Mouse (Mus musculus): Measurements from ENCODE around the gene Alox5ap. TPM values are rescaled to one million over a fixed set of nuclear protein-coding genes. Genes with fewer than 3 reads are reported as not detected.
A peak's percentile ranks its signal among the peaks of the same experiment; 100 is the strongest.

Gene Alox5ap
- polyA plus RNA-seq, 1 experiment from 2014 or later, result 9.3 TPM

GRCm38 (mm10) chr5:149298234-149298633 lies 33.7 kb downstream of the Alox5ap start:
- TF ChIP-seq CTCF (IDR thresholded peaks at IDR 0.05; ENCODE audit: low read depth), result no peak
- Histone ChIP-seq H3K9ac (no peak overlapping the region), H3K4me2 (no peak overlapping the region), H3K4me3 (ENCODE audit: low read depth, low read length) (no peak overlapping the region), H3K9me3 (ENCODE audit: low read depth, low read length) (no peaks in the 10 kb centered on the region), H3K27me3 (ENCODE audit: insufficient read depth, low read length) (no peaks in the 10 kb centered on the region), H3K4me1 (ENCODE audit: insufficient read depth) (no peaks in the 10 kb centered on the region), H3K27ac (ENCODE audit: low read depth) (no peak overlapping the region), H3K36me3 (ENCODE audit: insufficient read depth) (no peaks in the 10 kb centered on the region)
- ATAC-seq (ENCODE audit: insufficient read depth) (no peak), DNase-seq (no peak)
- 64% methylated on average over 4 of the region's 4 CpGs for whole genome bisulfite sequencing

- DNase-seq (peak; percentile 47), ATAC-seq (ENCODE audit: insufficient read depth) (no peak)
- Histone ChIP-seq H3K27me3 (ENCODE audit: insufficient read depth, low read length) (no peaks in the 10 kb centered on the region), H3K4me2 (peak overlapping the region; percentile 40), H3K4me1 (ENCODE audit: insufficient read depth) (0 out of 2 replicates have a peak, but pooled peaks cover 3% of the 10 kb centered on the region), H3K9me3 (ENCODE audit: low read depth, low read length) (no peaks in the 10 kb centered on the region), H3K9ac (no peak overlapping the region), H3K36me3 (ENCODE audit: insufficient read depth) (no peaks in the 10 kb centered on the region), H3K4me3 (ENCODE audit: low read depth, low read length) (no peak overlapping the region), H3K27ac (ENCODE audit: low read depth) (peak overlapping the region; percentile 13; the same call in 1 of the 2 replicates)
- TF ChIP-seq CTCF (IDR thresholded peaks at IDR 0.05; ENCODE audit: low read depth), result no peak
- 32% methylated on average over 23 of the region's 23 CpGs for WGBS
Observed at GRCm38 (mm10) chr5:149312884-149313652, 48.5 kb downstream of the Alox5ap start.

GRCm38 (mm10) chr5:149314514-149315081 lies 50.0 kb downstream of the Alox5ap start:
- ATAC-seq (ENCODE audit: insufficient read depth), result 0 out of 2 replicates have a peak, but pooled peaks have one; percentile 28

GRCm38 (mm10) chr5:149316926-149317325 lies 52.4 kb downstream of the Alox5ap start:
- Histone ChIP-seq H3K27ac (ENCODE audit: low read depth) (no peak overlapping the region), H3K27me3 (ENCODE audit: insufficient read depth, low read length) (no peaks in the 10 kb centered on the region), H3K4me2 (no peak overlapping the region), H3K9ac (no peak overlapping the region), H3K4me1 (ENCODE audit: insufficient read depth) (peaks cover 14% of the 10 kb centered on the region), H3K9me3 (ENCODE audit: low read depth, low read length) (no peaks in the 10 kb centered on the region), H3K4me3 (ENCODE audit: low read depth, low read length) (no peak overlapping the region), H3K36me3 (ENCODE audit: insufficient read depth) (no peaks in the 10 kb centered on the region)
- DNase-seq (peak; percentile 48), ATAC-seq (ENCODE audit: insufficient read depth) (no peak)
- 25% methylated on average over 4 of the region's 4 CpGs for WGBS
- no peak for TF ChIP-seq CTCF (IDR thresholded peaks at IDR 0.05; ENCODE audit: low read depth)

More at GRCm38 (mm10) chr5:149314514-149315081, 50.0 kb downstream of the Alox5ap start:
- Histone ChIP-seq H3K9me3 (ENCODE audit: low read depth, low read length) (no peaks in the 10 kb centered on the region), H3K27me3 (ENCODE audit: insufficient read depth, low read length) (no peaks in the 10 kb centered on the region), H3K4me2 (no peak overlapping the region), H3K27ac (ENCODE audit: low read depth) (no peak overlapping the region), H3K4me3 (ENCODE audit: low read depth, low read length) (no peak overlapping the region), H3K36me3 (ENCODE audit: insufficient read depth) (no peaks in the 10 kb centered on the region), H3K4me1 (ENCODE audit: insufficient read depth) (0 out of 2 replicates have a peak, but pooled peaks cover 3% of the 10 kb centered on the region), H3K9ac (no peak overlapping the region)
- TF ChIP-seq CTCF (IDR thresholded peaks at IDR 0.05; ENCODE audit: low read depth), result no peak
- no peak for DNase-seq
- 52% methylated on average over 12 of the region's 12 CpGs for WGBS

GRCm38 (mm10) chr5:149319874-149320323 lies 55.3 kb downstream of the Alox5ap start:
- 19% methylated on average over 9 of the region's 9 CpGs for WGBS

GRCm38 (mm10) chr5:149320534-149321482 lies 56.2 kb downstream of the Alox5ap start:
- Histone ChIP-seq H3K27ac (ENCODE audit: low read depth) (peak overlapping the region; percentile 96), H3K36me3 (ENCODE audit: insufficient read depth) (no peaks in the 10 kb centered on the region), H3K9ac (peak overlapping the region; percentile 21; the same call in 1 of the 2 replicates), H3K4me3 (ENCODE audit: low read depth, low read length) (no peak overlapping the region), H3K4me2 (peak overlapping the region; percentile 34), H3K27me3 (ENCODE audit: insufficient read depth, low read length) (no peaks in the 10 kb centered on the region), H3K4me1 (ENCODE audit: insufficient read depth) (peaks cover 25% of the 10 kb centered on the region), H3K9me3 (ENCODE audit: low read depth, low read length) (no peaks in the 10 kb centered on the region)
- peak; percentile 87 for DNase-seq
- 1% methylated on average over 15 of the region's 15 CpGs for WGBS
- peak; percentile 90 for ATAC-seq (ENCODE audit: insufficient read depth)
- peak; percentile 25; the same call in 1 of the 2 replicates for TF ChIP-seq CTCF (IDR thresholded peaks at IDR 0.05; ENCODE audit: low read depth)

More at GRCm38 (mm10) chr5:149319874-149320323, 55.3 kb downstream of the Alox5ap start:
- H3K27ac ChIP-seq (ENCODE audit: low read depth), result peak overlapping the region; percentile 96
- ATAC-seq (ENCODE audit: insufficient read depth) (no peak), DNase-seq (no peak)
- no peak for TF ChIP-seq CTCF (IDR thresholded peaks at IDR 0.05; ENCODE audit: low read depth)
- no peaks in the 10 kb centered on the region for H3K27me3 ChIP-seq (ENCODE audit: insufficient read depth, low read length)
- no peaks in the 10 kb centered on the region for H3K9me3 ChIP-seq (ENCODE audit: low read depth, low read length)
- no peak overlapping the region for H3K4me3 ChIP-seq (ENCODE audit: low read depth, low read length)
- peaks cover 25% of the 10 kb centered on the region for H3K4me1 ChIP-seq (ENCODE audit: insufficient read depth)
- 0 out of 2 replicates have a peak overlapping the region, but pooled peaks have one; percentile 21 for H3K9ac ChIP-seq
- H3K36me3 ChIP-seq (ENCODE audit: insufficient read depth), result no peaks in the 10 kb centered on the region
- H3K4me2 ChIP-seq, result peak overlapping the region; percentile 34

All from lung, embryonic 14.5 days (tissue).